Mouse (Mus musculus): Measurements from ENCODE around the gene Mrgbp.

Gene Mrgbp

DNA sequence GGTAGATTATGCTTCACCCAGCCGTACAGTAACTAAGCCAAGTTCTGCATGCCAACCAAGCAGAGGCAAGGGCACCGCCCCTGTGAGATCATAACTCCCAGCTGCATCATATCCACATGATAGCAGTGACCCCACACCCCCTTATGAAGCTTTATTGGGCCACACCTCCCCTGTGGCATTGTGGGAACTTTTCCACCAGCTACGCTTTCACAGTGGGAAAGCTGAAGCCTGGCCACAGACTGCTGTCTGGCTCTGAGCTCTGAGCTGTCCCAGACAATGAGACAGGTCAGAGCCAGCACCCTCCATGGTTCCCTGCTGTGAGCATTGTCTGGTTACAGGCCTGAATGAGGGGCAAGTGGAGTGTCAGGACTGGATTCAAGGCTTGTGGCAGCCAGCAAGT, at the start of gene Mrgbp:
TSS of gene Mrgbp (plus strand) at position 303 of the 400 bp plus-strand sequence.
- peak; percentile 15 to 32 for DNase-seq (ENCODE audit: low spot score in 2 of 2)

- no peak for DNase-seq (ENCODE audit: low spot score in 2 of 2)
Measured at GRCm38 (mm10) chr2:180531671-180532385, 49.3 kb upstream of the Mrgbp start.

DNA sequence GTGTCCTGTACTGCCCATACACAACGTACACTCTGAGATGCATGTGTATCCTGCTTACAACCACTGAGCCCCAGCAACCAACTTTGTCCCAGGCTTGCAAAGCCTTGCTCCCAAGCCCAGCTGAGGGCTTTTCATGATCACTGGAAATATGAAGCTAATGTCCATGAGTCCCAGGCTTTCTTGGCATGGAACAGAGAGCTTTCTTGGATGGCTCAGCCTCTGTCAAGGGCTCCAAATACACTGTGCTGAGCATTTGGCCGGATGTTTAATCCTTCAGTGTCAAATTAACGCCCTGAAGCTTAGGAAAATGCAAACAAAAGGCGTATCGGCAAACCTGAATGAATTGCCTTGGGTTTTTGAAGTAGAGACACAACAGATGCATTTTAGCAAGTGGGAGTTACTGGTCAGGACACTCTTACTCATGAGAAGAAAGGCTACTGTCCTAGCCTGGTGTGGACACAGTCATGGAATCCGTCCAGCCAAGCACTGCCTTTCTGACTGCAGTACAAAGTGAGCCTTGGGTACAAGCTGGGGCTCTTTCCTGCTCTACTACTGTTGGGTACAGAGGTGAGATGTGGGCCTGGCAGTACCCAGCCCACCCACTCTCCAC, 48.6 kb upstream of the Mrgbp start:
- DNase-seq (ENCODE audit: low spot score in 2 of 2): no peak

- no peak for DNase-seq (ENCODE audit: low spot score in 2 of 2)
Measured at GRCm38 (mm10) chr2:180533237-180533636, 47.9 kb upstream of the Mrgbp start.

DNA sequence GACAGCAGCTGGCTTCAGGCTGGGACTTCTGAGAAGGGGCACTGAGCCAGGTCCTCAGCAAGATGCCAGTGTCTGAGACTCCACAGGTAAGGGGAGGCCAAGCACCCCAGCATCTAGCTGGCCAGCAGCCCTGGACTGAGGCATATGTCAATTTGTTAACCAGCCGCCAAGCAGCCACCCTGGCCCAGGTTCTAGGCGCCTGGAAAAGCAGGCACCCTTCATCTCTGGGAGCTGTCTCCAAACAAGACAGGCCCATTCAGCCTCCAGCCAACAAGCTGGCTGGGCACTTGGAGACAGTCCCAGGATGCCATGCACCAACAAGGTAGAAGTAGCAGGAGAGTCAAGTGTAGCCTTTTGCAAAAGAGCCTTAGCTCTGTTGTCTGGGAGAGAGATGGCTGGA, 37.4 kb upstream of the Mrgbp start:
- DNase-seq (ENCODE audit: low spot score in 2 of 2): no peak

DNA sequence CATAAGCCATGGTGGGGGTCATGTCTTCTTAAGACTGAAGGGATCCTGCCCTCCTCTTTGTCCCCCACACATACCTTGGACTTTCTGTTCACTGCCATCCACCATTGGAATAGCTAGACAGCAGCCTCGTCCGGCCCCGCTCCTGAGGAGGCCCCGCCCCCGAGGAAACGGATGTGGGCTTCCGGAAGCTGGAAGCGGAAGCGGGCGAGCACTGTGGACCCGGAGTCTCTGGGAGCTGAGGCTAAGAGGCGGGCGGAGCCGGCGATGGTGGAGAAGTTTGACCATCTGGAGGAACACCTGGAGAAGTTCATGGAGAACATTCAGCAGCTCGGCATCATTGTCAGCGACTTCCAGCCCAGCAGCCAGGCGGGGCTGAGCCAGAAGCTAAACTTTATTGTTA, 36.1 kb upstream of the Mrgbp start:
- no peak for DNase-seq (ENCODE audit: low spot score in 2 of 2)

DNA sequence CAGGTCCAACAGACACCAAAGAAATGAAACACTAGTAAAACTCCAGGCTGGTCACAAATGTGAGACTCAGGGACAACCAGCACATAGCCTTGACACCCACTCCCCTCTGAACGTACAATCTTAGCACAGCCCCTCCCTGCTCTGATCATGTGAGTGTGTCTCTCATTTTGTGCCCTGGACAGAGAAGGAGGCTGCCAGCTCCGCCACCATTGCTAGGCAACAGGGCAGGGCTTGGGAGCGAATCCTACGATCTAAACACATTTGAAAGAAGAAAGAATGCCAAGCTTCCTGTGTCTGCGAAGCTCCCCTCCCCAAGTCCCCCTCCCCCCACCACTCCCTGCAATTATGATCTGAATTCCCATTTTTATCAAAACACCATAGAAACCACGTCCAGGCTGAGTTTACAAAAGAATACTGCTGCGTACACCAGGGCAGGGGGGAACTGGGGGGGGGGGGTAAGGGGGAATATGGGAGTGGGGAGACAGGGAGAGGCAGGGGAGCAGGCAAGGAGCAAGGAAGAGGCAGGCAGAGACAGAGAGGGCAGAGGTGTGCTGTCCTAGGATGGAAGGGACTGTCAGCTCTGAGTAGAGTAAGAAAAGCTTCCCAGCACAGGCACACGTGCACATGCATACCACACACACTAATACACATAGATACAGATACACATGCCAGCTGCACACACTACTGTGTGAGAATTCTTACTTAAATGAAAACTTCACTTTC, 33.6 kb upstream of the Mrgbp start:
- DNase-seq (ENCODE audit: low spot score in 2 of 2): no peak

GRCm38 (mm10) chr2:180552340-180552739, 28.8 kb upstream of the Mrgbp start:
- DNase-seq (ENCODE audit: low spot score in 2 of 2): no peak

- no peak for DNase-seq (ENCODE audit: low spot score in 2 of 2)
Measured at GRCm38 (mm10) chr2:180555219-180555618, 25.9 kb upstream of the Mrgbp start.

DNA sequence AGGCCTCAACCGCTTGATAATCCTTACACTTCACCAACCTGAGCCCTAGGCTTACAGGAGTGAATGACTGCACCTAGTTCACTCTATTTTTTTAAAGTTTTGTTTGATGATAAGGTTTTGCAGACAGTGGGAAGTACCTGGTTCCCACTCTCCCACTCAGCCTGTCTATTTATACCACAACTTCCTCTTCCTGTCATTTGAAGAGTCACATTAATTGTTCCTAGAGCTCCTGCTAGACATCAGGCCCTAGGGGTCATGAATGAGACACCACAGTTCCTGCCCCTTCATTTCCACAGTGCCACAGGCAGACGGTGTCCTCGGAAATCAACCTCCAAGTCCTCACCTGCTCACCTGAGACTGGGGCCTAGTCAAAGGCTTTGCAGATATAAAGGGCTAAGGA, 24.6 kb upstream of the Mrgbp start:
- no peak for DNase-seq (ENCODE audit: low spot score in 2 of 2)

- DNase-seq (ENCODE audit: low spot score in 2 of 2): no peak
Measured at GRCm38 (mm10) chr2:180560245-180560644, 20.9 kb upstream of the Mrgbp start.

- DNase-seq (ENCODE audit: low spot score in 2 of 2): no peak
Measured at GRCm38 (mm10) chr2:180562146-180562545, 19.0 kb upstream of the Mrgbp start.

DNA sequence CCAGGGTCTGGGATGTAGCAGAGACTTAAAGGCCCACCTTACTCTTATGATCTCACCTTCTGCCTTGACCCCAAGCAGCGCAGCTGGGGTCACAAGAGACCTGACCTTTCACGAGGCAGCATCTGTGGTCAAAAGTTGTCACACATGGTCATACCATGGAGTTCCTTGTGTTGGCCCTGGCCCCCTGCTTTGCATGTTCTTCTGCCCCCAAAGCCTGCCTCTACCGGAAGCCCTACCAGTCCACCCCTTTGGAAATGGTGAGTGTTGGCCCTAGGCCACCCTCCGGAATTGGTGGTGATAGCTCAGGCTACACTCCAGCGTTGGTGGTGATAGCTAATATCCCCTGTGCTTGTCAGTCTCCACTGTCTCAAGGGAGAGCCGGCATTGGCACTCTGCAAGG, 17.8 kb upstream of the Mrgbp start:
- DNase-seq (ENCODE audit: low spot score in 2 of 2): no peak

- DNase-seq (ENCODE audit: low spot score in 2 of 2): no peak
Measured at GRCm38 (mm10) chr2:180563841-180564240, 17.3 kb upstream of the Mrgbp start.

DNA sequence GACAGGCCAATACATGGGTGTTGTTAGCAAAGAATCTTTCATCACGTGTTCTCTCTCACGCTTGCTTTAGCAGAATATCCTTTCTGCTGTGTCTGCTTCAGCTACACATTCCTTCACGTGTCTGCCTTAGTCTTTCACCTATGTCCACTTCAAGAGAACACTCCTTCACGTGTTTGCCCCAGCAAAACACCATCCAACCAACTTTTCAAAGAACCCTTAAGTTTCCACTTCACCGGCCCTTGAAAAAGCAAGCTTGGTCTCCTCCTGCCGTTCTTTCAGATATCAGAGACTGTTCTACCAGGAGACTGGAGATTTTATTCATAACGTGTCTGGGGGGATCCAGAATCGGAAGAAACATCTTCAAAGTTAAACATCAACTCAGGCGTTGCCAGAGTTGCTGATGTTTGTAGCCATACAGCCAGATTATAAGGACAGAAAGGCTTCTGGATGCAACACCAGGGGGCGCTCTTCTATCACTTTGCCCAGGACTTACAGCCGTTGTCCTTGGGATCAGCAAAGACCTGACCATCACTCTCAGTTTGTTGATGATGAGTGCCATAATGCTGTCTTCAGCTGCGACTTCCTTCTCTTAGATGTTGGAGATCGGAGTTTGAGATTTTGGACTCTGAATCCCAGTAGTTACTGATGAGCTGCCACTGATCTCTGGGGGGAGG, 14.7 kb upstream of the Mrgbp start:
- DNase-seq (ENCODE audit: low spot score in 2 of 2): peak; percentile 30 to 44

- peak in 1 of 2 experiments; percentile 72 for DNase-seq (ENCODE audit: low spot score in 2 of 2)
Measured at GRCm38 (mm10) chr2:180569028-180569643, 12.0 kb upstream of the Mrgbp start.

GRCm38 (mm10) chr2:180576482-180576881, 4.6 kb upstream of the Mrgbp start:
- DNase-seq (ENCODE audit: low spot score in 2 of 2): no peak

DNA sequence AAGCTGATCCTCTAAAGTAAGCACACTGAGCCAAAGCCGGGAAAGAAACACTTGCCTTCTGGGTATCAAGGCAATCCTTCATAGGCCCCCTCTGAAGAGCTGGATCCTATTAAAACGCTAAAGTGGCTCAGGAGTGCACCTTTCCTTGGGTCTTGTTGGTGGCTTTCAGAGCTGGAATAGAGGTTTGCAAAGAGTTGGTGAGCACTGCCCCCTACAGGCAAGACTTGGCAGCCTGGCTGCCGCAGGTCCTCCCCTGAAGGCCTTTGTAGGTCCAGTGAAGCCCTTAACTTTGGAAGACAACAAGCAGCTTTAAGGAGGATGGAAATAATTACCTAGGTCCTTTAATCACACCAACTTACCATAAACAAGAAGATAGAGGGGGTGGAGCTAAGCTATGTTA, 2.4 kb upstream of the Mrgbp start:
- peak; percentile 47 to 60 for DNase-seq (ENCODE audit: low spot score in 2 of 2)

DNA sequence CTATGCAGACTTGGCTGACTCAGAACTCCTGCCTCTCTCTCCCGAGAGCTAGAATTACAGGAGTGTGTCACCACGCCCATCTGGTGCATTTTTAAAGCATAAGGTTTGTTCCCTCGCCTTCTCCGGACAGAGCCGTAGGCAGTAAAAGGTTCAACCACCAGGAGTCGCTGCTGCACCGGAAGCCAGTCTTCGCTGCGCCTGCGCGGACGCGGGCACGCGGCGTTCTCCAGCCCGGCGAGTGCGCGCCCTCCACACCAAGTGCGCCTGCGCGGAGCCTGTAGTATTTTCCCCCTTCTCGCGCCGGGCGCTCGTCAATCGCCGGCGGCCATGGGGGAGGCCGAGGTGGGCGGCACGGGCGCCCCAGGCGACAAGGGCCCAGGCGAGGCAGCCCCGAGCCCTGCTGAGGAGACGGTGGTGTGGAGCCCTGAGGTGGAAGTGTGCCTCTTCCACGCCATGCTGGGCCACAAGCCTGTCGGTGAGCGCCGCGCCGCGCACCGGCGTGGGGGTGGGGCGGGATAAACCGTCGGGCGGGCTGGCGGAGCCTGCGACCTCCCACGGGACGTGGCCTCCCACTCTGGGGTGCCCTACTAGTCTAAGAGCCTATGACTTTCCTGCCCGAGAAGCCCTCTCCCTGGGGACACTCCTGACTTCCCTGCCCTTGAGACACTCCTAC, 1.5 kb downstream of the Mrgbp start:
- DNase-seq (ENCODE audit: low spot score in 2 of 2): peak; percentile 98 to 99

DNA sequence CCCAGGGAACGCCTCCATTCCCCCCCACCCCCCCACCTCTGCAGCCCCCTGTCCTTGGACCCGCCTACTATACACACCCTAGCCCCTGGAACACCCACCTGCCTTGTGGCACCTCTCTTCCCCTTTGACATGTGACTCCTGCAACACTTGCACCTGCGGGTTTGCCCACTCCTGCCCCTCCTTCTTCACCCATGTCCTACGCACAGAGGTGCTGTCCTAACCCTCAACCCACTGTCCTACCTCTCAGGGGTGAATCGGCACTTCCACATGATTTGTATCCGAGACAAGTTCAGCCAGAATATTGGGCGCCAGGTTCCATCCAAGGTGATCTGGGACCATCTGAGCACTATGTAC, 2.0 kb downstream of the Mrgbp start:
- DNase-seq (ENCODE audit: low spot score in 2 of 2): no peak

- DNase-seq (ENCODE audit: low spot score in 2 of 2): no peak
Measured at GRCm38 (mm10) chr2:180588736-180589122, 7.6 kb downstream of the Mrgbp start.

All from urinary bladder, postnatal 36 days (tissue).